Mouse (Mus musculus) lung, embryonic 16.5 days (tissue): Measurements from ENCODE around the gene Pln. TPM values are rescaled to one million over a fixed set of nuclear protein-coding genes. Genes with fewer than 3 reads are reported as not detected.

Source experiments
- ATAC-seq: fragments of 200-750 bp; cut with Nextera tagmentation; 2 replicates; pipeline ENCODE4 v1.8.0; 2017; ENCODE audit warnings: low read depth, mild to moderate bottlenecking, moderate library complexity
- H3K27ac ChIP-seq: fragments of 300-500 bp; sonication (generic); 2 replicates; pipeline ENCODE4 v1.5.1; 2014; ENCODE audit warnings: mild to moderate bottlenecking, control low read depth, low read length
- H3K27me3 ChIP-seq: fragments of 300-500 bp; sonication (generic); 2 replicates; pipeline ENCODE4 v1.6.1; 2014; ENCODE audit warnings: low read depth, low read length, mixed read lengths; ENCODE audit not compliant: control insufficient read depth, insufficient read depth
- H3K36me3 ChIP-seq: fragments of 300-500 bp; sonication (generic); 2 replicates; pipeline ENCODE4 v1.6.1; 2014; ENCODE audit warnings: low read length; ENCODE audit not compliant: control insufficient read depth, insufficient read depth
- H3K4me1 ChIP-seq: fragments of 300-500 bp; sonication (generic); replicated peaks from 2 replicates; pipeline ENCODE4 v1.6.1; 2014; ENCODE audit warnings: low read length, mixed read lengths; ENCODE audit not compliant: control insufficient read depth, insufficient read depth
- H3K4me2 ChIP-seq: fragments of 300-500 bp; sonication (generic); 2 replicates; pipeline ENCODE4 v1.6.1; 2014; ENCODE audit warnings: low read depth, low read length, control low read depth
- H3K4me3 ChIP-seq: fragments of 300-500 bp; sonication (generic); 2 replicates; pipeline ENCODE4 v1.5.1; 2014; ENCODE audit warnings: mild to moderate bottlenecking, low read length, control low read depth
- H3K9ac ChIP-seq: fragments of 300-500 bp; sonication (generic); 2 replicates; pipeline ENCODE4 v1.6.1; 2014; ENCODE audit warnings: low read length, control low read depth
- H3K9me3 ChIP-seq: fragments of 300-500 bp; sonication (generic); 2 replicates; pipeline ENCODE4 v1.6.1; 2016; ENCODE audit warnings: low read length; ENCODE audit not compliant: control insufficient read depth
- WGBS: fragments of 180-500 bp; shearing (Covaris S2); extraction: QIAGEN DNeasy Blood & Tissue Kit; methylation state at CpG from one replicate; pipeline ENCODE4 v1.1.7; 2014; 5-methylcytosine and 5-hydroxymethylcytosine counted together
- polyA plus RNA-seq: library from polyadenylated mRNA; unstranded; fragments of >200 nt; fragmentation: Nextera tagmentation; extraction: Ambion mirVana; gene quantifications from 2 replicates; pipeline ENCODE4 v1.2.1, GENCODE M21; 2015

Gene Pln
- polyA plus RNA-seq, 1 experiment from 2014 or later: 5.2 TPM

- peak; percentile 57; the same call in 1 of the 2 replicates for ATAC-seq
- WGBS: 53% methylated on average over 10 of the region's 10 CpGs
- no peak overlapping the region for H3K9ac ChIP-seq
- no peak overlapping the region for H3K4me3 ChIP-seq
- H3K27me3 ChIP-seq: no peaks in the 10 kb centered on the region
- H3K27ac ChIP-seq: no peak overlapping the region
- H3K9me3 ChIP-seq: no peaks in the 10 kb centered on the region
- no peak overlapping the region for H3K4me2 ChIP-seq
- no peaks in the 10 kb centered on the region for H3K36me3 ChIP-seq
- H3K4me1 ChIP-seq: peaks cover 10% of the 10 kb centered on the region
Measured at GRCm38 (mm10) chr10:53347787-53348755, 10.6 kb downstream of the Pln start.

DNA sequence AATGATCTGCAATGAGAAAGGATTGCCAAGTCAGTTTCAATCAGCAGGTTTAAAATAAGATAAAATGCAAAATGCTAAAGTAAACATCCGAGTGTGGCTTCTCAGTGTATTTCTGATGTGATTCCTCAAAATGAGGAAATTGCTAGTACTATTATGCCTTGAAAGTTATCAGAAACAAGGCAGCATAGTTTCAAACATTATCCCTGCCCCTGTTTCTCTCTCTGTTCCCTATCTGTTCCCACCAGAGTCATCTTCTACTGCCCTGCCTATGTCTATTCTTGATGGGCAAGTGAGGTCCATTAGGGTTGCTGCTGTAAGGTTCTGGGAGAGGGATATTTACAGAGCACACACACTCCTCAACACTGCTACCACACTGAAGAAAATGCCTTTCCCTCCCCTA lies 11.8 kb downstream of the Pln start:
- 67% methylated on average over 1 of the region's 1 CpGs for WGBS
- no peaks in the 10 kb centered on the region for H3K27me3 ChIP-seq
- no peaks in the 10 kb centered on the region for H3K36me3 ChIP-seq
- H3K4me1 ChIP-seq: 0 out of 2 replicates have a peak, but pooled peaks cover 1% of the 10 kb centered on the region
- H3K9me3 ChIP-seq: no peaks in the 10 kb centered on the region
- H3K4me3 ChIP-seq: no peak overlapping the region
- H3K27ac ChIP-seq: no peak overlapping the region
- H3K9ac ChIP-seq: no peak overlapping the region
- ATAC-seq: no peak
- no peak overlapping the region for H3K4me2 ChIP-seq

- H3K27me3 ChIP-seq: no peaks in the 10 kb centered on the region
- ATAC-seq: no peak
- H3K4me3 ChIP-seq: no peak overlapping the region
- WGBS: 75% methylated on average over 3 of the region's 3 CpGs
- H3K27ac ChIP-seq: no peak overlapping the region
- H3K9ac ChIP-seq: no peak overlapping the region
- no peak overlapping the region for H3K4me2 ChIP-seq
- peaks cover 7% of the 10 kb centered on the region for H3K36me3 ChIP-seq
- no peaks in the 10 kb centered on the region for H3K9me3 ChIP-seq
- H3K4me1 ChIP-seq: no peaks in the 10 kb centered on the region
Measured at GRCm38 (mm10) chr10:53353665-53354064, 16.2 kb downstream of the Pln start.

DNA sequence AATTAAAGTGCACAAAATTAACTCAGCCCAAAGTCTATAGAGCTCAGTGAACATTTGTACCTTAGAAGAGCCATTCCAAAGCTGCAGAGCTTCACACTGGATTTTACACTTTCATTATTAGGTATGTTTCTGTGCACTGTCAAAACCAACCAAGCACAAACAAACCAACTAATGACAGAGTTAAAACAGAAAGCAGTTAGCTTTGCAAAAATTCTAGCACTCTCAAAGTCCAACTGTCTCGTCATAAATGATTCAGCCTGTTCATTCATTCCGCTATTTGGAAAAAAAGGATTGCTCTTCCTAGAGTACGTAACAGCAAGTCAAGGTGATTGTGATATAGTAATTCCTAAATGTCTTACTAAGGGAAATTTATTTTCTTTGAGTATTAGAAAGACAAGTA lies 21.5 kb downstream of the Pln start:
- WGBS: 75% methylated on average over 3 of the region's 3 CpGs
- Histone ChIP-seq H3K4me3 (no peak overlapping the region), H3K36me3 (peaks cover 10% of the 10 kb centered on the region), H3K9me3 (0 out of 2 replicates have a peak, but pooled peaks cover 3% of the 10 kb centered on the region), H3K27ac (no peak overlapping the region), H3K27me3 (no peaks in the 10 kb centered on the region), H3K4me1 (no peaks in the 10 kb centered on the region), H3K9ac (no peak overlapping the region), H3K4me2 (no peak overlapping the region)
- ATAC-seq: no peak

DNA sequence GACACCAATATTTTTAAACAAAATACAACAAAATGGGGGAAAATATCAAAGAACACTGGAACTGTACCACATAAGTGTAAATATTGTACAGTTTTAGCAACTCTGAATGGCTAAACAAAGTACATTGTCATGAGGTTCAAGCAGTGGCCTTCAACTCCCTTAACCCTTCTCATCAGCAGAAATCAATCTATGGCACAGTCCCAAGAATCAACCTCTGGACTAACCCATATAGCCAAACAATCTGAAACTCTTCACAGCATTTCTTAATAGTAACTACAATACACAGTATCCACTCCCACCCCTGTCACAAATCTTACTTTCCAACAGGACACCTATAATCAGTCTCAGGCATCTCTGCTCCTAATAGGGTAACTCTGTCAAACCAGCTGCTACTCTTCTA lies 26.8 kb downstream of the Pln start:
- no peak overlapping the region for H3K27ac ChIP-seq
- H3K4me2 ChIP-seq: no peak overlapping the region
- 0 out of 2 replicates have a peak, but pooled peaks cover 3% of the 10 kb centered on the region for H3K9me3 ChIP-seq
- H3K36me3 ChIP-seq: peaks cover 2% of the 10 kb centered on the region; the same call in 1 of the 2 replicates
- no peak overlapping the region for H3K4me3 ChIP-seq
- H3K4me1 ChIP-seq: peaks cover 3% of the 10 kb centered on the region; the same call in 1 of the 2 replicates
- H3K27me3 ChIP-seq: no peaks in the 10 kb centered on the region
- ATAC-seq: no peak
- no peak overlapping the region for H3K9ac ChIP-seq

- no peak overlapping the region for H3K4me3 ChIP-seq
- ATAC-seq: no peak
Measured at GRCm38 (mm10) chr10:53367265-53367664, 29.8 kb downstream of the Pln start.

GRCm38 (mm10) chr10:53373885-53374578 lies 36.6 kb downstream of the Pln start:
- WGBS: 89% methylated on average over 6 of the region's 6 CpGs
- no peak overlapping the region for H3K4me3 ChIP-seq
- H3K9me3 ChIP-seq: peaks cover 13% of the 10 kb centered on the region
- H3K27ac ChIP-seq: no peak overlapping the region
- H3K36me3 ChIP-seq: peaks cover 12% of the 10 kb centered on the region
- H3K4me2 ChIP-seq: no peak overlapping the region
- H3K9ac ChIP-seq: no peak overlapping the region
- no peaks in the 10 kb centered on the region for H3K27me3 ChIP-seq
- H3K4me1 ChIP-seq: peaks cover 5% of the 10 kb centered on the region; the same call in 1 of the 2 replicates
- ATAC-seq: no peak

More at GRCm38 (mm10) chr10:53367265-53367664, 29.8 kb downstream of the Pln start:
- Histone ChIP-seq H3K4me2 (no peak overlapping the region), H3K27me3 (no peaks in the 10 kb centered on the region), H3K4me1 (peaks cover 3% of the 10 kb centered on the region; the same call in 1 of the 2 replicates), H3K9ac (no peak overlapping the region), H3K9me3 (peaks cover 16% of the 10 kb centered on the region), H3K36me3 (peaks cover 12% of the 10 kb centered on the region), H3K27ac (no peak overlapping the region)
- WGBS: 82% methylated on average over 2 of the region's 2 CpGs

GRCm38 (mm10) chr10:53377096-53377495 lies 39.6 kb downstream of the Pln start:
- Histone ChIP-seq H3K27ac (no peak overlapping the region), H3K9me3 (no peaks in the 10 kb centered on the region), H3K36me3 (no peaks in the 10 kb centered on the region), H3K4me3 (no peak overlapping the region), H3K4me1 (peaks cover 10% of the 10 kb centered on the region; the same call in 1 of the 2 replicates), H3K4me2 (peak overlapping the region; percentile 35), H3K27me3 (no peaks in the 10 kb centered on the region), H3K9ac (no peak overlapping the region)
- no peak for ATAC-seq

- Histone ChIP-seq H3K4me3 (peak overlapping the region; percentile 77), H3K27me3 (no peaks in the 10 kb centered on the region), H3K36me3 (no peaks in the 10 kb centered on the region), H3K9me3 (no peaks in the 10 kb centered on the region), H3K9ac (peak overlapping the region; percentile 91), H3K27ac (no peak overlapping the region), H3K4me2 (peak overlapping the region; percentile 68), H3K4me1 (peaks cover 10% of the 10 kb centered on the region; the same call in 1 of the 2 replicates)
- 60% methylated on average over 6 of the region's 6 CpGs for WGBS
- ATAC-seq: no peak
Measured at GRCm38 (mm10) chr10:53378296-53378695, 40.8 kb downstream of the Pln start.
